Mouse (Mus musculus): ENCODE data around the gene Krtap24-1.

The Krtap24-1 gene

DNA sequence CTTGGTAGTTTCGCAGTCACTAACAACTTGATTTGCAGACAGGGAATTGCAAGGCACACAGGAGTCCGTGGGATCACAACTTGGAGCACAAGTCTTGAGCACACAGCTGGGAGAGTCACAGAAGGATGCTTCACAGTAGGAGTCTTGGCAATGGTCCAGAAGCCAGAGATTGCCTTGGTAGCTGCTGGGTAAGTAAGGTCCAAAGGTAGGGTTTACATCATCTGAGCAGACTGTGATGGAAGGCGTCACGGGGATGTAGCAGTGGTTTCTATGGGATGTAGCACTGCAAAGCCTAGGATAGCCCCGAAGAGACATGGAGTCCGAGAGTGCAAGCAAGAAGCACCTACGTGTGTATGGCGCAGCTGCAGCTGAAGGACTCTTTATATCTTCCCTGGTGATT is at the start of gene Krtap24-1:
TSS of gene Krtap24-1 (minus strand) at position 358 of the 400 bp plus-strand sequence.
- in situ Hi-C loops (cut with MboI; ENCODE audit: low pct_unique_long_range_greater_than_20kb in 1 of 2, low sequenced_read_pairs in 2 of 2, unreplicated experiment in 1 of 2) = no loop called here

- in situ Hi-C loops (cut with MboI; ENCODE audit: low pct_unique_long_range_greater_than_20kb in 1 of 2, low sequenced_read_pairs in 2 of 2, unreplicated experiment in 1 of 2) = no loop called here
Measured at GRCm38 (mm10) chr16:88657426-88657825, 45.3 kb upstream of the Krtap24-1 start.

- in situ Hi-C loops (cut with MboI; ENCODE audit: low pct_unique_long_range_greater_than_20kb in 1 of 2, low sequenced_read_pairs in 2 of 2, unreplicated experiment in 1 of 2) = no loop called here
Measured at GRCm38 (mm10) chr16:88651952-88652351, 39.9 kb upstream of the Krtap24-1 start.

DNA sequence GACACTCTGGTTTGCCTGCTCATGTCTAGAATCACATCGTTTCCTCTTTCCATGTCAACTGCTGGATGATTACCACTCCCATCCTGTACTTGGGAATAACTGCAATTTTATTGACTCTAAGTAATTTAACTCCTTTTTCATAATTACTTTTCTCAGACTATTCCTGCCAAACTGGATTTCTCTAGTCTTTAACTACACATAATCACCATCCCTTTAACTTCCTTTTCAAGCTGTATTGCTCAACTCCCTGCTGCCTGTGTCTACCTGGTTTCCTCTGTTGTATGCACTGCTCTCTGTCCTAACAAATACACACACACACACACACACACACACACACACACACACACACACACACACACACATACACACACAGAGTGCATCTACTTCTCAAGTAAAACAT is 39.0 kb upstream of the Krtap24-1 start:
- in situ Hi-C loops (cut with MboI; ENCODE audit: low pct_unique_long_range_greater_than_20kb in 1 of 2, low sequenced_read_pairs in 2 of 2, unreplicated experiment in 1 of 2) = no loop called here

DNA sequence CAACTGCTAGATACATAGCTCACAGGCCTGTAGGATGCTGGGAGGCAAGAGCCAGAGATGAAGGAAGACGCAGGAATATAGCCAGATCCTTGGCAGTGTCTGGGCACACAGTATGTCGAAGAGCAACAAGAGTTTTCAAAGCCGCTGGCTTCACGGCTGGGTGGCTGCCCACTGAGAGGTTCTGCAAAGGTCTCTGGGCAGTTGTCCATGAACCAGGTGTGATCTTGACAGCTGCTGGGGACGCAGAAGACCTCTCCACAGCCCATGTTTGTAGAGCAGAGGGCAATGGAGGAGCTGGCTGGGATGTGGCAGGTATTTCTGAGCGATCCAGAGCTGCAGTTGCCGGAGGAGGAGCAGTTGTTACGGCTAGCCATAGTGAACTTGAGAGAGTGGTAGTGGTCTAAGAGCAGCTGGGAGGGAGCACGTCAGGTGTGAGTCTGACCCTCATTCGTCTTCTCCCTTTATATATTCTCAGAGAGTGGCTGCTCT is 35.3 kb upstream of the Krtap24-1 start, which contains the start of gene Krtap26-1:
TSS of gene Krtap26-1 (minus strand) at position 439 of the 489 bp plus-strand sequence.
- in situ Hi-C loops (cut with MboI; ENCODE audit: low pct_unique_long_range_greater_than_20kb in 1 of 2, low sequenced_read_pairs in 2 of 2, unreplicated experiment in 1 of 2) = no loop called here

- in situ Hi-C loops (cut with MboI; ENCODE audit: low pct_unique_long_range_greater_than_20kb in 1 of 2, low sequenced_read_pairs in 2 of 2, unreplicated experiment in 1 of 2) = no loop called here
Measured at GRCm38 (mm10) chr16:88646366-88647111, 34.5 kb upstream of the Krtap24-1 start.

DNA sequence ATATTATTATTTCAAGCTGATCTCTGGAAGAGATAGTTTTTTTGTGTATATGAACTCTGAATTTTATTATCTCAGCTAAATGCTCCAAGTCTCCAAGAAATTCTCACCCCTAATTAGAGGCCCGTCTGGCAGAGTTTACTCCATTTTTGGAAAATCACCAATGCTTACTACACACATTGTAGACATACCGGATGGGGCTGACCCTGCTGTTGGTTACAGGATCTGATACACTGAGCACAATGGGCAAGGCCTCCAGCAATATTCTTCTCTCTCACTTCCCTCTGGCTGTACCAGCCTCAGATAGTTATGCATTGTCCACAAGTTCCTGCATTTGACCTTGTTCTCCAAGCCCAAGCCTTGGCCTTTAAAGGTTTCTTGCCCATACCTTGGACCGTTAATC is 28.0 kb upstream of the Krtap24-1 start:
- in situ Hi-C loops (cut with MboI; ENCODE audit: low pct_unique_long_range_greater_than_20kb in 1 of 2, low sequenced_read_pairs in 2 of 2, unreplicated experiment in 1 of 2) = no loop called here

- in situ Hi-C loops (cut with MboI; ENCODE audit: low pct_unique_long_range_greater_than_20kb in 1 of 2, low sequenced_read_pairs in 2 of 2, unreplicated experiment in 1 of 2) = no loop called here
Measured at GRCm38 (mm10) chr16:88635142-88635541, 23.1 kb upstream of the Krtap24-1 start.

GRCm38 (mm10) chr16:88631474-88631873 is 19.4 kb upstream of the Krtap24-1 start:
- in situ Hi-C loops (cut with MboI; ENCODE audit: low pct_unique_long_range_greater_than_20kb in 1 of 2, low sequenced_read_pairs in 2 of 2, unreplicated experiment in 1 of 2) = no loop called here

DNA sequence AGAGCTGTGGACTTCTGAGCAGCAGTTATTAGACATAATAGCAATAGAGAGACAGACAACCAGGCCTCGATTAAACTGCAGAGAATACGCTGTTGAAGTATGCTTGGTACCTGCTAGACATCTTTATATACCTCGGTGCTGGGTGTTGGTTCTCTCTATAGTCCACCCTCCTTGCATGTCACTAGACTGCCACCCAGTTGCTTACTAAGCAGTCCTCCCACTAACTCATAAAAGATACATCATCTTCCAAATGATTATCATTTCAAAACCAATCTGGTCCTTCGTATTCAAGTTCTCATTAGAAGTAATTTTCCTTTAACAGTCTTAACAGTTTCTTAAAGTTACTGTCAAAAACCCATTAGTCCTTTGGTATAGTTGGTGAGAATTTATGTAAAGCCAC is 15.5 kb upstream of the Krtap24-1 start, which contains the start of gene 2310079G19Rik:
TSS of gene 2310079G19Rik (minus strand) at position 101 of the 400 bp plus-strand sequence.
- in situ Hi-C loops (cut with MboI; ENCODE audit: low pct_unique_long_range_greater_than_20kb in 1 of 2, low sequenced_read_pairs in 2 of 2, unreplicated experiment in 1 of 2) = no loop called here

DNA sequence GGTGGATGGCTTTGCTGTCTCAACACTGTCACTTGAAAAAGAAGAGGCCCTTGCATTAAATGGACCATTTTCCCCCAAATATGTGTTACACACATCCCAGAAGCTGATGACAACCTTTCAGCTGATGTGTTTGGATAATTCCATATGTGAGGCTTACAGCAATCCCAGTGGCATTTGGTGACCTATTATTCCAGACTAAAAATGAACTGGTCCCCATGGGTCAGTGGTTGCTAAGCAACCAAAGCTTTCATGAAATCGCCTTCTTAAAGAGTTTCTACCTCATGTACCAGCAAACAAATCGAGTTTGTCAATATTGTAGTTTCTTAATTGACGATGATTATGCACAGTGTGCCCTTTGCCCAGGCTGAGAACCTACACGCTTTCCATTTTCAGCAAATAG is 633 bp upstream of the Krtap24-1 start:
- in situ Hi-C loops (cut with MboI; ENCODE audit: low pct_unique_long_range_greater_than_20kb in 1 of 2, low sequenced_read_pairs in 2 of 2, unreplicated experiment in 1 of 2) = no loop called here

GRCm38 (mm10) chr16:88604570-88604969 is 7.5 kb downstream of the Krtap24-1 start:
- in situ Hi-C loops (cut with MboI; ENCODE audit: low pct_unique_long_range_greater_than_20kb in 1 of 2, low sequenced_read_pairs in 2 of 2, unreplicated experiment in 1 of 2) = no loop called here

GRCm38 (mm10) chr16:88602464-88602863 is 9.6 kb downstream of the Krtap24-1 start:
- in situ Hi-C loops (cut with MboI; ENCODE audit: low pct_unique_long_range_greater_than_20kb in 1 of 2, low sequenced_read_pairs in 2 of 2, unreplicated experiment in 1 of 2) = no loop called here

- in situ Hi-C loops (cut with MboI; ENCODE audit: low pct_unique_long_range_greater_than_20kb in 1 of 2, low sequenced_read_pairs in 2 of 2, unreplicated experiment in 1 of 2) = no loop called here
Measured at GRCm38 (mm10) chr16:88600303-88600702, 11.8 kb downstream of the Krtap24-1 start.

GRCm38 (mm10) chr16:88599504-88600237 is 12.4 kb downstream of the Krtap24-1 start:
- in situ Hi-C loops (cut with MboI; ENCODE audit: low pct_unique_long_range_greater_than_20kb in 1 of 2, low sequenced_read_pairs in 2 of 2, unreplicated experiment in 1 of 2) = no loop called here

DNA sequence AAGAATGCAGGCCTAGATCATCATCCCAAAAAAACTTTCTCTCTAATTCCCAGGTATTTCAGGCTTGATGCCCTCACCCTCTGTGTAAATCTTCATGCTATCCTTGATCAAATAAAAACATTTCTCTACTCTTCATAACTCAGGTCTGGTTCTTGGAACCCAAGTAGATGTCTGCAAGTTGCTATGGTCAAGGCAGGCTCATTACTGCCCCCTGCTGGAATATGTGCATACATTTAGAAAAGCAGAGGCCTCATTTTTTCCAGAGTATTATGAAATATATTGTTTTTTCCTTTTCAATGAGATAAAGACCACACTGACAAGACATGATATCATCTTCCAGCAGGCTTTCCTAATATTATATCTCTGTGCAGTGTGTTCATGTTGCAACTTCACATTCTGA is 19.3 kb downstream of the Krtap24-1 start:
- in situ Hi-C loops (cut with MboI; ENCODE audit: low pct_unique_long_range_greater_than_20kb in 1 of 2, low sequenced_read_pairs in 2 of 2, unreplicated experiment in 1 of 2) = no loop called here

DNA sequence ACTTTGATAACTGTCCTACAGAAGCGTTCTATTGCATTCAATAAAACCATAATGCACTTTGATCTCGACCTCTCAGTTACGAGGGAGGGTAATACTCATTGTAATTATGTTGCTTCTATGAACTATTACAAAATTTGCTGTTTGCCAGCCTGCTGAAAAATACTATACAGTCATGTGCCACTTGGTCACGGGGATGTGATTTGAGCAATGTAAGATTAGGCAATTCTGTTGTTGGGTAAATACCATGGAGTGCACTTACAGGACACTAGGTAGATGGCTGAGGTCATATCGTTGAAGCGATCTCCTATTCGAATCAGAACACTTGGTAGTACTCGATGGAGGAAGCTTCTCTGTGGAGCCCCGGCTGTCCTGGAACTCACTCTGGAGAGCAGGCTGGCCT is 28.7 kb downstream of the Krtap24-1 start:
- in situ Hi-C loops (cut with MboI; ENCODE audit: low pct_unique_long_range_greater_than_20kb in 1 of 2, low sequenced_read_pairs in 2 of 2, unreplicated experiment in 1 of 2) = no loop called here

- in situ Hi-C loops (cut with MboI; ENCODE audit: low pct_unique_long_range_greater_than_20kb in 1 of 2, low sequenced_read_pairs in 2 of 2, unreplicated experiment in 1 of 2) = no loop called here
Measured at GRCm38 (mm10) chr16:88575885-88576679, 36.0 kb downstream of the Krtap24-1 start.

DNA sequence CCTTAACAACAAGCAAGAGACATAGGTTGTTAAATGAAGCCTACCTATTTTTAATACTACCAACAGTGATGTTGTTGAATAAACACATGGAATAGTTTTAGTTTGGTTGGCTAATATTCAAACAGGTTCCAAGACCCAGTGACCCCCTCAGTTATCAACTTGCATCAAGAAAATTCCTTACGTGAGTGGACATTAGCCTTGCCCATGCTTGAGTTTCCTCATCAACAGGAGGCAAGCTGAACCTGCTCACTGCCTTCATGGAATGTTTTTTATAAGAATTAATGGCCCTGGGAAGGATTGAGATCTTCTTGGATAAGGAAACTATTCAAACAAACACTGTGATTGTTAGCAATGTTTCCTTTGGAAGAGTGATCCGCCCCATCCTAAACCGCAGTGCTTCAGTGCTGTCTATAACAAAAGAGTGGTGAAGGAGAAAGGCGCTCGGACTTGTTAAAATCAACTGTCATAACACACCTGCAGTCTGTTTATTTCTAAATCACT is 39.1 kb downstream of the Krtap24-1 start:
- in situ Hi-C loops (cut with MboI; ENCODE audit: low pct_unique_long_range_greater_than_20kb in 1 of 2, low sequenced_read_pairs in 2 of 2, unreplicated experiment in 1 of 2) = no loop called here
